Mouse (Mus musculus) ES-Bruce4 (cell line): Measurements from ENCODE around the gene Ptpn6. TPM values are rescaled to one million over a fixed set of nuclear protein-coding genes. Genes with fewer than 3 reads are reported as not detected.

Experiments used
- H3K27ac ChIP-seq: 2 replicates; pipeline ENCODE4 v1.5.1; 2012; ENCODE audit warnings: low read length, inconsistent platforms; ENCODE audit not compliant: insufficient read depth
- H3K27me3 ChIP-seq: 2 replicates; pipeline ENCODE4 v1.6.1; 2012; ENCODE audit warnings: mild to moderate bottlenecking, low read length, inconsistent platforms; ENCODE audit not compliant: control insufficient read depth, poor library complexity, insufficient read depth, severe bottlenecking
- H3K36me3 ChIP-seq: 2 replicates; pipeline ENCODE4 v1.6.1; 2012; ENCODE audit warnings: inconsistent platforms, mild to moderate bottlenecking, low read length, moderate library complexity; ENCODE audit not compliant: control insufficient read depth, poor library complexity, insufficient read depth, severe bottlenecking
- H3K4me1 ChIP-seq: one replicate; pipeline ENCODE4 v1.8.1; 2011; ENCODE audit warnings: low read length; ENCODE audit not compliant: control insufficient read depth, insufficient read depth
- H3K4me3 ChIP-seq: 2 replicates; pipeline ENCODE4 v1.5.1; 2011; ENCODE audit warnings: low read depth, mild to moderate bottlenecking, low read length
- H3K9ac ChIP-seq: 2 replicates; pipeline ENCODE4 v1.6.1; 2012; ENCODE audit warnings: low read depth, mild to moderate bottlenecking, inconsistent platforms; ENCODE audit not compliant: poor library complexity, severe bottlenecking
- H3K9me3 ChIP-seq: replicated peaks from 2 replicates; pipeline ENCODE4 v1.6.1; 2012; ENCODE audit warnings: mild to moderate bottlenecking, low read length, inconsistent platforms; ENCODE audit not compliant: control insufficient read depth, poor library complexity, insufficient read depth, severe bottlenecking
- CTCF ChIP-seq: IDR thresholded peaks from one replicate; pipeline ENCODE4 v1.8.1; 2011; ENCODE audit warnings: low read depth, low read length
- EP300 ChIP-seq: IDR thresholded peaks from 2 replicates; pipeline ENCODE4 v1.6.1; 2011; ENCODE audit warnings: low read depth, low read length; ENCODE audit not compliant: insufficient read depth
- POLR2A ChIP-seq: IDR thresholded peaks from one replicate; pipeline ENCODE4 v1.8.1; 2011; ENCODE audit warnings: low read length; ENCODE audit not compliant: insufficient read depth
- polyA plus RNA-seq: library from polyadenylated mRNA; stranded (reverse); fragments of >200 nt; gene quantifications from 2 replicates; pipeline ENCODE4 v1.2.4, GENCODE M21; 2011; ENCODE audit warnings: low read depth; ENCODE audit not compliant: missing spikeins, insufficient read depth, insufficient read length

The Ptpn6 gene
- polyA plus RNA-seq, 1 experiment: 15.4 TPM

DNA sequence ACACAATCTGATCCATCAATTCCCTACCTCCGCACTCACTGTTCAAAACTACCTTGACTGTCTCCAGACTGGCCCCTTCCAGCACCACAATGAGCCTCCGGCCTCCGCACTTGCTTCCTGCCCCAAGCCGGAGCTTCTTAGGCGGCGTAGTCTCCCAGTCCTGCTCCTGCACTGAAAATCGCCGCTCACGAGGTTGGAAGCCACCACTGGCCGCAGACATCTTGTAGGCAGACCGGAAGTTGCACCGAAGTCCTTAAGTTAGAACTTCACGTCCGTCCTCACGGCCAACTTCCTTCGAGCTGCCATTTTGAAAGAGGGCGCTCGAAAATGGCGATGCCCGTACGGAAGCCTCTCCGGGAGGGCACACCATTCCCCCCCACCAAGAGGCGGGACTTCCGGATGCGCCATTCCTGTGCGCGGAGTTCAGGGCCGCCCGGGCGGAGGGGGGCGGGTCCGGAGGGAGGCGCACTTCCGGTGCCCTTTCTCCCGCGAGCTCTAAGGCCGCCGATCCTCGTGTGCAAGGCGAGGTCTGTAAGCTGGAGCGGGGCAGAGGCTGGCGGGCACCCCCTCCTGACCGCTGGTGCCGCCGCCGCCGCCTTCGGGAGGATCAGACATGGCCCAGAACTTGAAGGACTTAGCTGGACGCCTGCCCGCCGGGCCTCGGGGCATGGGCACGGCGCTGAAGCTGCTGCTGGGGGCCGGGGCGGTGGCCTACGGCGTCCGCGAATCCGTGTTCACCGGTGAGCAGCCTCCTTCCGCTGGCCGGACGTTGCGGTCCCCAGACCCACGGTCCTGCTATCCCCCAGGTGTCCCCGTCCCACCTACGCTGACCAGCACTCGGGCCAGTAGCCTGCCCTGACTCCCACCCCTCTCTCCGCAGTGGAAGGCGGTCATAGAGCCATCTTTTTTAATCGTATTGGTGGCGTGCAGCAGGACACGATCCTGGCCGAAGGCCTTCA lies 26.4 kb downstream of the Ptpn6 start, which contains the start of the genes Emg1 and Phb2:
Gene Emg1, minus strand, starts transcription at position 355 of the 959 bp plus-strand sequence.
Gene Phb2, plus strand, starts transcription at position 513 of the 959 bp plus-strand sequence.
- peaks cover 49% of the 10 kb centered on the region for H3K36me3 ChIP-seq
- peak within 1 kb of the TSS; percentile 91 for H3K9ac ChIP-seq

GRCm38 (mm10) chr6:124708289-124708889 lies 30.1 kb downstream of the Ptpn6 start:
- Histone ChIP-seq H3K4me1 (no peaks in the 10 kb centered on the region), H3K9me3 (no peaks in the 10 kb centered on the region), H3K9ac (no peak overlapping the region), H3K27ac (no peak overlapping the region), H3K4me3 (no peak overlapping the region), H3K27me3 (no peaks in the 10 kb centered on the region), H3K36me3 (peaks cover 52% of the 10 kb centered on the region)
- TF ChIP-seq CTCF (no peak), EP300 (no peak), POLR2A (no peak)

More for the DNA sequence above, 26.4 kb downstream of the Ptpn6 start, which contains the start of the genes Emg1 and Phb2:
- no peaks in the 10 kb centered on the region for H3K27me3 ChIP-seq
- H3K4me3 ChIP-seq: peak within 1 kb of the TSS; percentile 81
- H3K9me3 ChIP-seq: no peaks in the 10 kb centered on the region
- H3K27ac ChIP-seq: peak within 1 kb of the TSS; percentile 52
- TF ChIP-seq POLR2A: no peak
- TF ChIP-seq EP300: no peak
- TF ChIP-seq CTCF: no peak
- H3K4me1 ChIP-seq: no peaks in the 10 kb centered on the region

- Histone ChIP-seq H3K27ac (no peak overlapping the region), H3K4me3 (no peak overlapping the region), H3K4me1 (no peaks in the 10 kb centered on the region), H3K27me3 (no peaks in the 10 kb centered on the region), H3K36me3 (peaks cover 59% of the 10 kb centered on the region), H3K9me3 (no peaks in the 10 kb centered on the region), H3K9ac (no peak overlapping the region)
- no peak for TF ChIP-seq POLR2A
- TF ChIP-seq EP300: no peak
- no peak for TF ChIP-seq CTCF
Observed at GRCm38 (mm10) chr6:124706061-124706627, 32.4 kb downstream of the Ptpn6 start.

DNA sequence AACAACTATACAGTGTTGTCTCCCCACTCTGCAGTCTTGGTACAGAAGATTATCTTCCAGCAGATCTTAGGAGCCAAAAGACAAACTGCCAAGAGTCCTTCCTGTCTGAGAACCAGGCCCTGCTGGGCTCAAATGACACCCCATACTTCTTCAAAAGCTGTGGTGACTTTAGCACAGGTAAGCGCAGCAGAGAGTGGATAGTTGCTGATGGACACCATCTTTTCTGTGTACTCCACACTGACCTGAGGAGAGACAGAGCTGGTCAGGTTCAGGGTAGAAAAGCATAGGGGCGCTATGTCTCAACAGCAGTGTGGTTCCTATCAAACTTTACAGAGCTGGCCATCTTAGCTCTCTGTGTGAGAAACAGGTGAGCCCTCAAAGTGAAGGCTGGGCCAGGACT lies 34.1 kb downstream of the Ptpn6 start:
- Histone ChIP-seq H3K9me3 (no peaks in the 10 kb centered on the region), H3K36me3 (peaks cover 53% of the 10 kb centered on the region)

DNA sequence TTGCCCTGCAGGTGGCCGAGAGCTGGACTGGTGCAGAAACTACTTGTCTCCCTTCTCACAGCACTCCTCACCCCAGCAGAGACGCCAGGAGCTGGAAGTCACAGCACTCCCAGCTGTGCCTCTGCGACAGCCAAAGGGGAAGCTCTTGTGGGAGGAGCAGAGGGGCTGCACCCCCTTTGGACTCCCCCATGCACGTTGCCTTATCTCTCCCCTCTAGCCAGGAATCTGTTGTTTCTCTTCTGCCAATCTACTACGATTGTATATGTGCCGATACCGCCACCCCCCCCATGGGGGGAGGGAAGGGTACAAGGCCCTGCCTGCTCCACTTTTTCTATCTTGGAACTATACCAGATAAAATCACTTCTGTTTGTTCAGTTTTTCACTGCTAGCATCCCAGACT lies 34.7 kb downstream of the Ptpn6 start:
- Histone ChIP-seq H3K4me3 (no peak overlapping the region), H3K9ac (no peak overlapping the region), H3K36me3 (peaks cover 52% of the 10 kb centered on the region), H3K27me3 (no peaks in the 10 kb centered on the region), H3K4me1 (no peaks in the 10 kb centered on the region), H3K9me3 (no peaks in the 10 kb centered on the region), H3K27ac (no peak overlapping the region)
- TF ChIP-seq CTCF (no peak), EP300 (no peak), POLR2A (no peak)

More for the DNA sequence above, 34.1 kb downstream of the Ptpn6 start:
- no peak for TF ChIP-seq EP300
- no peak for TF ChIP-seq POLR2A
- Histone ChIP-seq H3K9ac (no peak overlapping the region), H3K4me3 (no peak overlapping the region), H3K4me1 (no peaks in the 10 kb centered on the region), H3K27me3 (no peaks in the 10 kb centered on the region), H3K27ac (no peak overlapping the region)
